Mouse (Mus musculus) forelimb bud, embryonic 11.5 days (tissue): ENCODE data around the gene Ddn.
A peak's percentile ranks its signal among the peaks of the same experiment; 100 is the strongest.

Source experiments
- DNase-seq: peaks from one replicate; pipeline ENCODE4 v3.0.0-alpha.2; 2012; ENCODE audit warnings: low read depth, low spot score

Gene Ddn

DNA sequence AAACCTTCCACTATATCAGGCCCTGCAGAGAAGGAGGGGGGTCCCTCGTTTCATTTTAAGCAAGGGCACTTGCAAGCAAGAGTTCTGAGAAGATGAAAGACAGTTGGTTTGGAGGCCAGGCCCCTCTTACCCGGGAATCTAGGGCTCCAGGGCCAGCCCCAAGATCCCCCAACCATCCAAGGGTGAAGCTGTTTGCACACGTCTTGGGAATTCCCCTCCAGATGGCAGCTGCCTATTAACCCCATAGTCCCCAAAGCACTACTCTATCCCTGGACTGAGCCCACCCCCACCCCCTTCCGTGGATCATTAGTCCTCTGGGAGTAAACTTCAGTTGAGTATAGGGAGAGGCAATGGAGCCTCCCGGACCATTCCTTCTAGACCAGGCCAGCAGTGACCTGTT lies 33.8 kb downstream of the Ddn start:
- DNase-seq: no peak

DNA sequence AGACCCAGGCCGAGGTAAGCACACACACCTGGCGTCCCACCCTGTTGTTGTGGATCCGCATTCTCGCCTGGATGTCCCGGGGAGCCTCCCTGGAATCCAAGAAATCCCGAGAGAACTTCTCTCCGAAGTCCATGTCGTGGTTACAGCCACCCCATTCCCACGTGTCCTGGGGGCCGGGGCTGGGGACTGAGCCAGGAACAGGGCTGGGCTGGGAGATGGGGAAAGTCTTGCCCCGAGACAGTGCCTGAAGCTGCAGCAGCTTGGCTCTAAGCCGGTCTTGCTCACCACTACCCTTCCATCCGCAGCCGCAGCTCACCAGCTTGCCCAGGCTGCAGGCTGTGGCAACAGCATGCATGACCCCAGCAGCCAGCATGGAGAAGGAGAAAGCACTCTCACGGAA lies 35.2 kb downstream of the Ddn start:
- DNase-seq: no peak

DNA sequence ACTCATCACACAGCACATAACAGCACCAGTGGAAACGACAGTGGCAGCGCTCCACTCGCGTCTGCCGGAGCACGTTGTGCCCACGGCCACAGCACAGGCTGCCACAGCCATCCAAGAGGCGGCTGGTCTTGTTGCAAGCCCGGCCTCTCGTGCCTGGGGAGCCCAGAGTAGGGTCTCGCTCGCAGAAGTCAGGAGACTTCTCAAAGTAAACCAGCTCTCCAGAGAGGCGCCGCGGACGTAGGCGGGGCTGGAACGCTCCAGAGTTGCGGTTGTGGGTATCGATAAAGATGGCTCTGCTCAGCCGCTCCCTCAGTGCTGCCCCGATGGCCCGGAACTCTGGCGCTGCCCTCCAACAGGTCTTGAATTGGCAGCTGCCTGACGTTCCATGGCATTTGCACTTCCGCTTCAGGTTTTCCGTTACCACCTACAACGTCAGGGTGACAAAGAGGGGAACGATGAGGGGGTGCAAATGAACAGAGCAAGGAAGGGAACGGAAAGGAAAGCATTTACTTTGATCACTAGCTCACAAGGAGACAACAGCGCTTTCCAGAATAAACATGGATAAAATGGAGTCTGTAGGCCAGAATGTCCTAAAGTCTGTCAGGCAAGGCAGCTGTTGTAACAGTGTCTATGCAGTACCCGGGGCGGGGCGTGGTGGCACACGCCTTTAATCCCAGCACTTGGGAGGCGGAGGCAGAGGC lies 36.6 kb downstream of the Ddn start:
- DNase-seq: no peak

DNA sequence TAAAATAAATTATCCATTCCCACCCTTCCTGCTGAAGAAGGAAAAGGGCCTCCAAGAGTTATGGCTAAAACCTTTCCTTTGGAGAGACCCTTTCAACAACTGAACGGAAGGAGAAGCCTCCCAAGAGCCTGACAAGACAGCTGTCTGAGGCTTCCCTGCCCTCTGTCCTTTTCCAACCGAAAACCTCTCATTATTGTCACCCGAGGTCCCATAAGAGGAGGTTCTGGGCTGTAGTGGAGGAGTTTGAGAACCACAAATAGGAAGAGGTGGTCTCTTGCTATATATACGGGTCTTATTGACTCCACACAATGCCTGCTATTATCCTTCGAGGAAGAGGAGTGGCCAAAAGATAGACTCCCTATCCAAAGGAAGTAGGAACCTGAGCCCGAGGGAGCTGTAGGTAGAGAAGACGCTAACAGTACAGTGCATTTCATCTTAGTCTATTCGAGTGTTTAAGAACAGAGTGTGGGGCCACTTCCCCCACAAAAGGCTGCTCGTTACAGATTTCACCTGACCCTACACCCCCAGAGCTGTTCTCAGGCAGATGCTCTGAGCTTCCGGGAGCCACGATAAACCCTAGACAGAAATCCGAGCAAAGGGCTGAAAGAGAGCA lies 37.4 kb downstream of the Ddn start:
- no peak for DNase-seq

DNA sequence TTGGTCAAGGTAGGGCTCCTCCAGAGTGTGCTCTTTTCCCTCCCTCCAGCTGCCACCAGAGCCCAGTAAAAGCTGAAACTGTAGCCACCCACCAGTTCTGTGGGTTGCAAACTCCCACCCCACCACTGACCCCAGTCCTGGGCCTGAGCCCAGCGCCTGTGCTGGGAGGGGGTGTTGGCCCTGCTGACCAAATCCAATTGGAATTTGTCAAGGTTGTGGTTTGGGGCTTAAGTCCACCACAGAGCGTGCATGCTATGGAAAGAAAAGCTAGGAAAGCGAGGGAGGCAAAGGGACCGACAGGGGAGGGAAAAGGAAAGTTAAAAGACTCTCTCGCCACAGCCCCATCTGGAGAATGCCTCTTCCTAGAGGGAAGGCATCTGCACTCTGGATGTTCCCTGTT lies 41.0 kb downstream of the Ddn start:
- DNase-seq: no peak

DNA sequence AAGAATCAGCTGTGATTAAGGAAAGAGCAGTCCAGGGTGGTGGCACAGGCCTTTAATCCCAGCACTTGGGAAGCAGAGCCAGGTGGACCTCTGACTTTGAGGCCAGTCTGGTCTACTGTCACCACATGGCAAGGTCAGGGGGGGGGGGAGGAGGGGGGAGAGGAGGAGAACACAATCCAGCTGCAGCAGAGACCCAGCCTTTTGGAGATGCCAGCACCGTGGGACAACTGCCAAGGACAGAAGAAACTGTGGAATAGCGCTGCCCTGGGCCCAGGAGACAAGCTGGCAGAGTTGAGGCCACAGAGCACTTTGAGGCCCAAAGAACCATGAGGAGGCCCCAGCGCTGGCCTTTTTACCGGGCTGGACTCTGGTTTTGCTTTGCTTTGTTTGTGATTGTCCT lies 43.4 kb downstream of the Ddn start:
- DNase-seq: no peak

DNA sequence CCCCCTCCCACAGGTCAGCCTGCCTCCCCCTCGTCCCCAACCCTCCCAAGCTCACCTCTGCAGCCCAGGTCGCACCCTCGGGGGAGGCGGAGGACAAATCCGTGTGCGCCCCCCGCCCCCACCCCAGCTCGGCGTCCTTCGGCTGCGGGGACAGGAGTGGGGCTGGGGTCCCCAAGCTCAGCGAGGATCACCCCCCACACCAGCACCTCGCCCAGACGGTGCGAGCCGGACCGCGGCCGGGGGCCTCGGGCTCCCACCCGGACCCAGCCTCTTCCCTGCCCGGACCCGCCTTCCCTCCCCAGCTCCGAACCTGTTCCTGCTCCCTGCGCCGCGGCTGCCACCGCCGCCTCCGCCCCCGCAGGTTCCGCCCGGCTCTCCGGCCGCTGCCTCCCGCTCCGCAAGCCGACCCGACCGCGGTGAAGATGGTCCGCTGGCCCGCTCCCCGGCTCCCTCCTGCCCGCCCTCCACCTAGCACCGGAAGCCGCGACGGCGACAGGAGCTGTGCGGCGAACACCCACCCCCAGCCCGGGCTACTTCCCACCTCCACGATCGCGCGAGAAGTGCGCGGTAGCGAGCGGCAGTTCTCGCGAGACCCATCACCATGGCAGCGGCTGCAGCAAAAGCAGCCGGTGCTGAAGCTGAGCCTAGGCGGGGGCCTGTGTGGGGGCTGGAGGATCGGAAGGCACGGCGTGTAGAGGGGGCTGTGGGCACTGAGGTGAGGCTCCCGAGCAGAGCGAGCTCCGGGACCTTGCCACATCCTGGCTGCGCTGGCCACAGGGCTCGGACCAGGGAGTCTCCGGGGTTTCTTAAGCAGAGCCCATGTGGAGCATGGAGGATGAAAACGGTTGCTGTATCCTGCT lies 46.4 kb downstream of the Ddn start, which contains the start of gene Arf3:
Gene Arf3 (minus strand): TSS at position 545 of the 860 bp plus-strand sequence.
- DNase-seq: peak; percentile 97

DNA sequence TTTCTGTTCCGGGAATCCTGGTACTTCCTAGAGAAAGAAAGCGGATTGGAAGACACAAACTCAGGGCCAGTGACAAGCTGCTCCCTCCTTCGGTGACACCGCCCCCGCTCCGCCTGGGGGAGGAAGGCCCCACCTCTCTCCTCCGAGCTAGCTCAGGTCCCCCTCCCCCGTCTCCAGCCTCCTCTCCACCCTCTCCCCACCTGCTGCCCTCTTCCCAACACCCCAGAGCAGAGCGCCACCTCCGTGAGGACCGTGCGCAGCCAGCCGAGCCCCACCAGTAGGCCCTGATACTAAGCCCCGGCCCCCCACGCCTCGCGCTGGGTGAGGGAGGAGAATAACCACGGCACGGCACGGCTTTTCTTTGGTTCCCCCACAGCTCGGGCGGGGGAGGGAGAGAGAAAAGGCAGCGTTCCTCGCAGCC lies 47.1 kb downstream of the Ddn start:
- DNase-seq: peak; percentile 65

DNA sequence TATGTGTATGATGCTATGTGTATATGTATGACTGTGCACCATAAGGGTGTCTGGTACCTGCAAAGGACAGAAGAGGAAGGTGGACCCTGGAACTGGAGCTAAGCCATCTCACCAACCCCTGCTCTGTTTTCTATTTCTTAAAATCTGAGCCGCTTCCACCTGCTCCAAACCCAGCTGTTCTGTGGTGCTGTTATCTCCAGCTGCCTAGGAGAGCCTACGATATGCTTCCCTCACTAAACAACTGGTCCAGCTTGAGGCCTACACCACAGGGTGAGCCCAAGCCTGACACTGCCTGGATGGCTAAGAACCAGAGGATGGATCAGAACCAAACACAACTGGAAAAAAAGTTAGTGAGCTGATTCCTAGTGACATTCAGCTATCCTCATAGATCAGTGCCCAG lies 55.2 kb downstream of the Ddn start:
- DNase-seq: no peak
